Comparison of ENCODE assay signal across 9 mouse cellular contexts in genomic region chr14:39317424-39318110, GRCm38 (mm10).
DNase-seq lines count a peak whose midpoint lies in the region; ATAC-seq lines count a peak whose summit lies in the region.
"Had no signal": no experiment of that assay in that cellular context is flagged by ENCODE, and none has a peak within 500 bp of the region (broad histone marks: within the 10 kb centered on the region; RNA-seq: fewer than 3 reads in every experiment).

No protein-coding gene starts in this region.

- no peaks in the 10 kb centered on the region for H3K36me3 ChIP-seq in forebrain, embryonic 14.5 days (ENCODE audit: control insufficient read depth, insufficient read depth, low read length)
- H3K36me3 ChIP-seq: liver, embryonic 15.5 days had no signal

- H3K9me3 ChIP-seq in forebrain, embryonic 14.5 days (replicated peaks; ENCODE audit: control insufficient read depth, low read length): no peaks in the 10 kb centered on the region
- H3K9me3 ChIP-seq: liver, embryonic 15.5 days had no signal

- no peak overlapping the region for H3K4me2 ChIP-seq in forebrain, embryonic 14.5 days (ENCODE audit: low read length)
- H3K4me2 ChIP-seq: liver, embryonic 15.5 days had no signal

- no peak overlapping the region for H3K9ac ChIP-seq in forebrain, embryonic 14.5 days (ENCODE audit: low read length)
- H3K9ac ChIP-seq: liver, embryonic 15.5 days had no signal

- H3K4me1 ChIP-seq in forebrain, embryonic 14.5 days (ENCODE audit: control insufficient read depth, insufficient read depth, low read length): peaks cover 4% of the 10 kb centered on the region; the same call in 1 of the 2 replicates
- H3K4me1 ChIP-seq: liver, embryonic 15.5 days had no signal

- peak; percentile 97 for ATAC-seq in forebrain, embryonic 14.5 days

- DNase-seq in kidney, postnatal 14 days: peak; percentile 2
- DNase-seq in kidney, postnatal 25 days: no peak
- peak; percentile 95 for DNase-seq in forebrain, embryonic 14.5 days (ENCODE audit: low spot score)
- peak; percentile 24 to 53 for DNase-seq in left cerebral cortex, adult 18-20 months (ENCODE audit: low spot score in 2 of 2)
- peak; percentile 80 for DNase-seq in right cerebral cortex, postnatal 4 days
- no peak for DNase-seq in natural killer cell, adult 2 months (ENCODE audit: low spot score in 2 of 2)
- DNase-seq in lung, postnatal 25 days (ENCODE audit: low spot score): no peak
- no peak for DNase-seq in ovary, postnatal 36 days (ENCODE audit: low spot score)

- H3K27me3 ChIP-seq in forebrain, embryonic 14.5 days (replicated peaks; ENCODE audit: control insufficient read depth, insufficient read depth, low read length): no peaks in the 10 kb centered on the region
- H3K27me3 ChIP-seq: liver, embryonic 15.5 days had no signal

- H3K27ac ChIP-seq in forebrain, embryonic 14.5 days (ENCODE audit: low read depth, low read length): no peak overlapping the region
- H3K27ac ChIP-seq: liver, embryonic 15.5 days had no signal

- 34% methylated on average over 4 of the region's 4 CpGs for WGBS in forebrain, embryonic 14.5 days

- H3K4me3 ChIP-seq in forebrain, embryonic 14.5 days (ENCODE audit: low read depth, low read length): no peak overlapping the region
- H3K4me3 ChIP-seq: liver, embryonic 15.5 days had no signal

Comparison
In these comparisons a context has a peak if more than half of its experiments do, and no peak if none do; other contexts are left out.
1. DNase-seq: peak in kidney, postnatal 14 days (single experiment), forebrain, embryonic 14.5 days (single experiment), left cerebral cortex, adult 18-20 months (2 of 2) and right cerebral cortex, postnatal 4 days (single experiment); none in kidney, postnatal 25 days (0 of 2), natural killer cell, adult 2 months (0 of 2), lung, postnatal 25 days (single experiment) and ovary, postnatal 36 days (single experiment).